Mouse (Mus musculus): ENCODE measurements around the gene Paqr4. TPM values are rescaled to one million over a fixed set of nuclear protein-coding genes. Genes with fewer than 3 reads are reported as not detected.

Gene Paqr4
- total RNA-seq, 2 experiments from 2014 or later: 46.2 to 48.3 TPM

GRCm38 (mm10) chr17:23738836-23739201, 1.8 kb downstream of the Paqr4 start:
- Histone ChIP-seq H3K27ac (peak overlapping the region; percentile 97), H3K4me3 (peak overlapping the region; percentile 81)
- TF ChIP-seq CTCF (conservative IDR thresholded peaks at IDR 0.05): no peak
- DNase-seq (ENCODE audit: low spot score in 2 of 2): no peak

GRCm38 (mm10) chr17:23737493-23738445, 2.9 kb downstream of the Paqr4 start:
- no peak for DNase-seq (ENCODE audit: low spot score in 2 of 2)
- H3K4me3 ChIP-seq: peak overlapping the region; percentile 1; the same call in 1 of the 2 replicates
- H3K27ac ChIP-seq: 0 out of 2 replicates have a peak overlapping the region, but pooled peaks have one; percentile 97
- TF ChIP-seq CTCF (conservative IDR thresholded peaks at IDR 0.05): peak; percentile 62

- no peak overlapping the region for H3K27ac ChIP-seq
- no peak for TF ChIP-seq CTCF (conservative IDR thresholded peaks at IDR 0.05)
- no peak overlapping the region for H3K4me3 ChIP-seq
- no peak for DNase-seq (ENCODE audit: low spot score in 2 of 2)
These were observed 6.3 kb downstream of the Paqr4 start for GRCm38 (mm10) chr17:23734341-23734740.

- H3K4me3 ChIP-seq: no peak overlapping the region
These were observed 10.2 kb downstream of the Paqr4 start for GRCm38 (mm10) chr17:23730441-23730840.

GRCm38 (mm10) chr17:23726758-23727142, 13.9 kb downstream of the Paqr4 start:
- peak overlapping the region; percentile 81; the same call in 1 of the 2 replicates for H3K27ac ChIP-seq
- TF ChIP-seq CTCF (conservative IDR thresholded peaks at IDR 0.05): peak; percentile 33; the same call in 1 of the 2 replicates

More at GRCm38 (mm10) chr17:23730441-23730840, 10.2 kb downstream of the Paqr4 start:
- TF ChIP-seq CTCF (conservative IDR thresholded peaks at IDR 0.05): no peak
- DNase-seq (ENCODE audit: low spot score in 2 of 2): no peak
- no peak overlapping the region for H3K27ac ChIP-seq

GRCm38 (mm10) chr17:23725999-23726757, 14.5 kb downstream of the Paqr4 start, which contains the start of gene Pkmyt1:
TSS of gene Pkmyt1 (plus strand) at chr17:23726336.
- peak within 1 kb of the TSS; percentile 81 for H3K27ac ChIP-seq
- peak; percentile 94 for DNase-seq (ENCODE audit: low spot score in 2 of 2)
- peak; percentile 23 for TF ChIP-seq CTCF (conservative IDR thresholded peaks at IDR 0.05)
- H3K4me3 ChIP-seq: peak within 1 kb of the TSS; percentile 79

More at GRCm38 (mm10) chr17:23726758-23727142, 13.9 kb downstream of the Paqr4 start:
- peak; percentile 36 to 60 for DNase-seq (ENCODE audit: low spot score in 2 of 2)
- H3K4me3 ChIP-seq: peak overlapping the region; percentile 79

GRCm38 (mm10) chr17:23725477-23725876, 15.2 kb downstream of the Paqr4 start:
- Histone ChIP-seq H3K27ac (peak overlapping the region; percentile 65), H3K4me3 (peak overlapping the region; percentile 79; the same call in 1 of the 2 replicates)
- no peak for DNase-seq (ENCODE audit: low spot score in 2 of 2)
- no peak for TF ChIP-seq CTCF (conservative IDR thresholded peaks at IDR 0.05)

GRCm38 (mm10) chr17:23722376-23723125, 18.1 kb downstream of the Paqr4 start, which contains the start of gene 1520401A03Rik:
TSS of gene 1520401A03Rik (minus strand) at chr17:23722783.
- H3K4me3 ChIP-seq: no peak within 1 kb of the TSS

GRCm38 (mm10) chr17:23721886-23722285, 18.8 kb downstream of the Paqr4 start:
- Histone ChIP-seq H3K27ac (no peak overlapping the region), H3K4me3 (no peak overlapping the region)
- no peak for DNase-seq (ENCODE audit: low spot score in 2 of 2)
- no peak for TF ChIP-seq CTCF (conservative IDR thresholded peaks at IDR 0.05)

More at GRCm38 (mm10) chr17:23722376-23723125, 18.1 kb downstream of the Paqr4 start, which contains the start of gene 1520401A03Rik:
- TF ChIP-seq CTCF (conservative IDR thresholded peaks at IDR 0.05): no peak
- H3K27ac ChIP-seq: no peak within 1 kb of the TSS
- DNase-seq (ENCODE audit: low spot score in 2 of 2): no peak

GRCm38 (mm10) chr17:23719455-23719854, 21.2 kb downstream of the Paqr4 start:
- DNase-seq (ENCODE audit: low spot score in 2 of 2): no peak
- H3K27ac ChIP-seq: no peak overlapping the region
- TF ChIP-seq CTCF (conservative IDR thresholded peaks at IDR 0.05): no peak

GRCm38 (mm10) chr17:23717003-23717402, 23.7 kb downstream of the Paqr4 start:
- no peak for DNase-seq (ENCODE audit: low spot score in 2 of 2)
- no peak for TF ChIP-seq CTCF (conservative IDR thresholded peaks at IDR 0.05)
- no peak overlapping the region for H3K4me3 ChIP-seq
- no peak overlapping the region for H3K27ac ChIP-seq

More at GRCm38 (mm10) chr17:23719455-23719854, 21.2 kb downstream of the Paqr4 start:
- no peak overlapping the region for H3K4me3 ChIP-seq

- DNase-seq (ENCODE audit: low spot score in 2 of 2): peak; percentile 53 to 80
- no peak overlapping the region for H3K27ac ChIP-seq
- peak; percentile 96 for TF ChIP-seq CTCF (conservative IDR thresholded peaks at IDR 0.05)
- H3K4me3 ChIP-seq: no peak overlapping the region
These were observed 34.5 kb downstream of the Paqr4 start for GRCm38 (mm10) chr17:23706212-23706611.
